In the genomic region with DNA sequence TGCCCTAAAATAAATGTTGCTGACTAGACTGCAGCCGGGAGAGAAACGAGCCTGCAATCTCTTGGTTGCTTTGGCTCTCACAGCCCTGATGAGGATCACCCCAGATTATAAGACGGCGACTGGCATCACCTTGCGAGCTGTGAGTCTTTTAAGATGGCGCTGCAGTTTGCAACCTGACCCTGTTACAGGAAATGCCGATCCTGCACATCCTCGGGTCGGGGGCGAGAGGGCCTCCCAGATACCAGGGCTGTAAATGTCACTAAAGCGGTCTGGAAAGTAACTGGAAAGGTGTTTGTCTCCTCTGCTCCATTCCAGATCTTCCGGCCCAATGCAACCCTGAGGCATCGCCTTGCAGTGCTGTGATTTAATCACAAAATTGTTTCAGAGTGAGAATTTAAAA, we compare ENCODE assay signal across 22 mouse cellular contexts. TPM values are rescaled to one million over a fixed set of nuclear protein-coding genes. Genes with fewer than 3 reads are reported as not detected.
DNase-seq lines count a peak whose midpoint lies in the region; ATAC-seq and TF ChIP-seq lines count a peak whose summit lies in the region.
"Had no signal": no experiment of that assay in that cellular context is flagged by ENCODE, and none has a peak within 500 bp of the region (broad histone marks: within the 10 kb centered on the region; RNA-seq: fewer than 3 reads in every experiment).

No protein-coding gene starts in this region.

- H3K4me3 ChIP-seq in heart, embryonic 10.5 days, result 0 out of 2 replicates have a peak overlapping the region, but pooled peaks have one; percentile 5
- H3K4me3 ChIP-seq in intestine, embryonic 14.5 days (ENCODE audit: low read depth, low read length), result no peak overlapping the region
- H3K4me3 ChIP-seq in intestine, postnatal 0 days (ENCODE audit: low read depth, low read length), result no peak overlapping the region
- H3K4me3 ChIP-seq in limb, embryonic 12.5 days (replicated peaks), result no peak overlapping the region
- H3K4me3 ChIP-seq: midbrain, embryonic 10.5 days; neural tube, embryonic 13.5 days had no signal

- TF ChIP-seq CTCF in intestine, postnatal 0 days (IDR thresholded peaks at IDR 0.05; ENCODE audit: low read depth), result no peak

- no peaks in the 10 kb centered on the region for H3K36me3 ChIP-seq in heart, embryonic 10.5 days
- H3K36me3 ChIP-seq in intestine, embryonic 14.5 days (ENCODE audit: control insufficient read depth, insufficient read depth, low read length), result no peaks in the 10 kb centered on the region
- H3K36me3 ChIP-seq in intestine, postnatal 0 days (ENCODE audit: control insufficient read depth, insufficient read depth), result no peaks in the 10 kb centered on the region
- no peaks in the 10 kb centered on the region for H3K36me3 ChIP-seq in limb, embryonic 12.5 days
- H3K36me3 ChIP-seq: midbrain, embryonic 10.5 days; neural tube, embryonic 13.5 days had no signal

- H3K27me3 ChIP-seq in heart, embryonic 10.5 days (ENCODE audit: insufficient read depth, poor library complexity, severe bottlenecking), result no peaks in the 10 kb centered on the region
- no peaks in the 10 kb centered on the region for H3K27me3 ChIP-seq in intestine, embryonic 14.5 days (replicated peaks; ENCODE audit: control insufficient read depth, insufficient read depth, low read length)
- no peaks in the 10 kb centered on the region for H3K27me3 ChIP-seq in intestine, postnatal 0 days (replicated peaks; ENCODE audit: control insufficient read depth, insufficient read depth, low read length)
- H3K27me3 ChIP-seq in limb, embryonic 12.5 days, result 0 out of 2 replicates have a peak, but pooled peaks cover 2% of the 10 kb centered on the region
- H3K27me3 ChIP-seq: neural tube, embryonic 13.5 days had no signal

- 23% methylated on average over 13 of the region's 13 CpGs for WGBS in heart, embryonic 10.5 days
- 13% methylated on average over 13 of the region's 13 CpGs for WGBS in intestine, embryonic 14.5 days
- 29% methylated on average over 13 of the region's 13 CpGs for WGBS in intestine, postnatal 0 days
- 8% methylated on average over 13 of the region's 13 CpGs for WGBS in limb, embryonic 12.5 days

- no peak overlapping the region for H3K9ac ChIP-seq in intestine, embryonic 14.5 days (ENCODE audit: low read length)
- no peak overlapping the region for H3K9ac ChIP-seq in intestine, postnatal 0 days (ENCODE audit: low read depth, low read length)
- H3K9ac ChIP-seq in limb, embryonic 12.5 days (replicated peaks), result no peak overlapping the region
- H3K9ac ChIP-seq: forebrain, postnatal 0 days; neural tube, embryonic 13.5 days had no signal

- H3K4me1 ChIP-seq in heart, embryonic 10.5 days, result peaks cover 21% of the 10 kb centered on the region
- no peaks in the 10 kb centered on the region; the same call in 1 of the 2 replicates for H3K4me1 ChIP-seq in intestine, embryonic 14.5 days (replicated peaks; ENCODE audit: control insufficient read depth, insufficient read depth, low read length)
- no peaks in the 10 kb centered on the region for H3K4me1 ChIP-seq in intestine, postnatal 0 days (replicated peaks; ENCODE audit: control insufficient read depth, insufficient read depth, low read length)
- peaks cover 17% of the 10 kb centered on the region for H3K4me1 ChIP-seq in limb, embryonic 12.5 days (replicated peaks)

- peak overlapping the region; percentile 79; the same call in 1 of the 2 replicates for H3K27ac ChIP-seq in heart, embryonic 10.5 days
- peak overlapping the region; percentile 29; the same call in 1 of the 2 replicates for H3K27ac ChIP-seq in intestine, embryonic 14.5 days (ENCODE audit: low read depth)
- no peak overlapping the region for H3K27ac ChIP-seq in intestine, postnatal 0 days (ENCODE audit: low read depth, low read length)
- H3K27ac ChIP-seq in limb, embryonic 12.5 days, result no peak overlapping the region
- H3K27ac ChIP-seq: midbrain, embryonic 10.5 days; neural tube, embryonic 13.5 days had no signal

- H3K9me3 ChIP-seq in heart, embryonic 10.5 days, result no peaks in the 10 kb centered on the region
- H3K9me3 ChIP-seq in intestine, embryonic 14.5 days (ENCODE audit: control insufficient read depth, low read length), result no peaks in the 10 kb centered on the region
- H3K9me3 ChIP-seq in intestine, postnatal 0 days (ENCODE audit: control insufficient read depth), result no peaks in the 10 kb centered on the region
- H3K9me3 ChIP-seq in limb, embryonic 12.5 days, result no peaks in the 10 kb centered on the region
- H3K9me3 ChIP-seq: midbrain, embryonic 10.5 days; neural tube, embryonic 13.5 days had no signal

- DNase-seq in heart, embryonic 10.5 days (ENCODE audit: low spot score), result peak; percentile 70
- DNase-seq in heart, postnatal 4 days, result no peak
- DNase-seq in intestine, embryonic 14.5 days (ENCODE audit: low spot score), result no peak
- DNase-seq in embryo, embryonic 10.5 days (ENCODE audit: low spot score), result peak; percentile 28
- no peak for DNase-seq in cerebellum, postnatal 25 days
- DNase-seq: cerebellum, adult 9-10 months; forebrain, postnatal 0 days; heart, postnatal 10 days; kidney, postnatal 14 days; lung, adult 2 months; lung, postnatal 4 days; right cerebral cortex, postnatal 25 days; thymus, postnatal 25 days had no signal

- no peak for ATAC-seq in intestine, embryonic 14.5 days (replicated peaks; ENCODE audit: low FRiP score, low TSS enrichment, low read depth)
- no peak for ATAC-seq in intestine, postnatal 0 days
- ATAC-seq in limb, embryonic 12.5 days (ENCODE audit: insufficient number of reproducible peaks, insufficient read depth, low FRiP score, low TSS enrichment, low read depth), result no peak
- ATAC-seq in inflammation-experienced regulatory T-cells, adult 6 months, result no peak
- ATAC-seq: forebrain, postnatal 0 days had no signal

- H3K4me2 ChIP-seq in intestine, embryonic 14.5 days (ENCODE audit: low read length), result 0 out of 2 replicates have a peak overlapping the region, but pooled peaks have one; percentile 16
- H3K4me2 ChIP-seq in intestine, postnatal 0 days (replicated peaks; ENCODE audit: low read depth), result no peak overlapping the region
- peak overlapping the region; percentile 36 for H3K4me2 ChIP-seq in limb, embryonic 12.5 days
- H3K4me2 ChIP-seq: neural tube, embryonic 13.5 days had no signal

RNA-seq across cellular contexts. Expression of gene Cartpt, which starts 53.4 kb away (rescaled TPM):
- 0.33 TPM in 1 of 2 replicates, not detected in the other for polyA plus RNA-seq in heart, embryonic 10.5 days (2016; fragmentation: Nextera tagmentation; extraction: Ambion mirVana)
- under 1 TPM; 0.34 to 0.48 TPM for total RNA-seq in heart, postnatal 4 days (2021)
- polyA plus RNA-seq in intestine, embryonic 14.5 days (2014; fragmentation: Nextera tagmentation; extraction: Ambion mirVana), result 42.3 and 51.3 TPM in 2 replicates
- 32.5 and 34.1 TPM in 2 replicates for polyA plus RNA-seq in intestine, postnatal 0 days (2015; fragmentation: Nextera tagmentation; extraction: Ambion mirVana)
- polyA plus RNA-seq in limb, embryonic 12.5 days (2016; fragmentation: Nextera tagmentation; extraction: Ambion mirVana), result 0.36 TPM in 1 of 2 replicates, not detected in the other
- not detected for polyA plus RNA-seq in inflammation-experienced regulatory T-cells, adult 6 months (2017; shearing (Covaris generic))
- total RNA-seq: gastrocnemius, adult 8-10 months; liver, adult 2 months; MEL had no signal
- polyA plus RNA-seq: liver, adult 2 months; testis, adult 2 months had no signal

Comparison
In these comparisons a context has a peak if more than half of its experiments do, and no peak if none do; other contexts are left out.
1. DNase-seq: peak in heart, embryonic 10.5 days (single experiment) and embryo, embryonic 10.5 days (single experiment); none in heart, postnatal 4 days (single experiment), intestine, embryonic 14.5 days (single experiment) and cerebellum, postnatal 25 days (0 of 2).
2. H3K27ac ChIP-seq: peak in heart, embryonic 10.5 days (single experiment) and intestine, embryonic 14.5 days (single experiment); none in intestine, postnatal 0 days (single experiment) and limb, embryonic 12.5 days (single experiment).
3. RNA of gene Cartpt, which starts 53.4 kb away (polyA plus RNA-seq): 42.3 to 51.3 TPM in intestine, embryonic 14.5 days and 32.5 to 34.1 TPM in intestine, postnatal 0 days; 0.33 TPM in heart, embryonic 10.5 days, 0.36 TPM in limb, embryonic 12.5 days and not detected in inflammation-experienced regulatory T-cells, adult 6 months; every median in the first group is over 10 times any median in the second.